Mouse (Mus musculus): ENCODE measurements at regions not wholly inside any gene's neighbourhood (a gene's known extent, or its start where the extent isn't known, plus 50 kb on each side); places are given as distances from the start of the nearest gene placed in this dataset.

GRCm38 (mm10) chr1:33395733-33396132 lies 273.9 kb downstream of the Prim2 start:
- DNase-seq: no peak

- DNase-seq: no peak
Measured at GRCm38 (mm10) chr1:33394989-33395594, 274.5 kb downstream of the Prim2 start.

GRCm38 (mm10) chr1:33370796-33371195 lies 298.8 kb downstream of the Prim2 start:
- no peak for DNase-seq

GRCm38 (mm10) chr1:33362688-33363426 lies 306.7 kb downstream of the Prim2 start:
- DNase-seq: no peak

- DNase-seq: peak; percentile 68
Measured at GRCm38 (mm10) chr1:33334061-33334460, 335.5 kb downstream of the Prim2 start.
